Mouse (Mus musculus): ENCODE data around the gene Fgd6.

- no peak for TF ChIP-seq CTCF (IDR thresholded peaks at IDR 0.05; ENCODE audit: extremely low read depth, insufficient read length, insufficient replicate concordance, low read depth, low read length)
- no peak for TF ChIP-seq POLR2A (IDR thresholded peaks at IDR 0.05; ENCODE audit: low read depth, low read length)
Measured at GRCm38 (mm10) chr10:94167051-94167750, 131.4 kb downstream of the Fgd6 start.
